8 mouse cellular contexts compared by ENCODE assay signal in genomic region chr2:150310952-150311884, GRCm38 (mm10). TPM values are rescaled to one million over a fixed set of nuclear protein-coding genes. Genes with fewer than 3 reads are reported as not detected.
DNase-seq lines count a peak whose midpoint lies in the region; ATAC-seq lines count a peak whose summit lies in the region.
"Not testable (repeated sequence)": the region's sequence is repeated elsewhere in the genome, so short reads cannot be mapped to it uniquely, and the experiment has no call there.

No protein-coding gene starts in this region.

- H3K27me3 ChIP-seq in heart, embryonic 14.5 days (ENCODE audit: control insufficient read depth, insufficient read depth, low read length); liver, embryonic 13.5 days; stomach, embryonic 16.5 days (ENCODE audit: control insufficient read depth, insufficient read depth, low read length): not testable (repeated sequence)

- H3K9ac ChIP-seq in heart, embryonic 14.5 days (ENCODE audit: low read length): peak overlapping the region; percentile 73
- peak overlapping the region; percentile 71 for H3K9ac ChIP-seq in liver, embryonic 13.5 days
- H3K9ac ChIP-seq in stomach, embryonic 16.5 days (ENCODE audit: low read length): peak overlapping the region; percentile 72

- peak overlapping the region; percentile 65 for H3K4me2 ChIP-seq in heart, embryonic 14.5 days (ENCODE audit: low read length)
- H3K4me2 ChIP-seq in liver, embryonic 13.5 days: peak overlapping the region; percentile 69
- H3K4me2 ChIP-seq in stomach, embryonic 16.5 days (ENCODE audit: low read depth, low read length): peak overlapping the region; percentile 65

- 7% methylated on average over 19 of the region's 19 CpGs for WGBS in heart, embryonic 14.5 days
- 5% methylated on average over 19 of the region's 19 CpGs for WGBS in liver, embryonic 13.5 days (ENCODE audit: insufficient replicate concordance)
- 6% methylated on average over 19 of the region's 19 CpGs for WGBS in stomach, embryonic 16.5 days

- H3K27ac ChIP-seq in heart, embryonic 14.5 days (replicated peaks in 1 of 2; ENCODE audit: control insufficient read depth in 1 of 2, insufficient read depth in 1 of 2, low read depth in 2 of 2, low read length in 2 of 2): peak overlapping the region; percentile 45 to 69; a peak in 3 of 4 replicates
- peak overlapping the region; percentile 32; the same call in 1 of the 2 replicates for H3K27ac ChIP-seq in liver, embryonic 13.5 days
- H3K27ac ChIP-seq in stomach, embryonic 16.5 days (ENCODE audit: low read length): peak overlapping the region; percentile 58; the same call in 1 of the 2 replicates

- H3K4me3 ChIP-seq in heart, embryonic 14.5 days (ENCODE audit: control insufficient read depth in 1 of 2, insufficient read depth in 1 of 2, low read depth in 1 of 2, low read length in 2 of 2): peak overlapping the region; percentile 60 to 67
- peak overlapping the region; percentile 66 for H3K4me3 ChIP-seq in liver, embryonic 13.5 days (replicated peaks)
- peak overlapping the region; percentile 55 for H3K4me3 ChIP-seq in stomach, embryonic 16.5 days (replicated peaks; ENCODE audit: low read length)

- peak; percentile 85 for ATAC-seq in CD4-positive, CD25-positive, alpha-beta regulatory T cell, adult 4 months
- ATAC-seq in heart, embryonic 14.5 days (ENCODE audit: insufficient number of reproducible peaks, insufficient read depth, low FRiP score, low read depth): peak; percentile 98
- peak; percentile 98 for ATAC-seq in liver, embryonic 13.5 days (ENCODE audit: low read depth)
- ATAC-seq in stomach, embryonic 16.5 days (ENCODE audit: insufficient read depth, low FRiP score): peak; percentile 99

- not testable (repeated sequence) for H3K36me3 ChIP-seq in heart, embryonic 14.5 days (ENCODE audit: control insufficient read depth, insufficient read depth, low read length); liver, embryonic 13.5 days; stomach, embryonic 16.5 days (ENCODE audit: control insufficient read depth, insufficient read depth, low read length)

- DNase-seq in c-Kit-negative CD71-positive TER-119-positive erythroid progenitor cells, embryonic 14.5 days (ENCODE audit: low read depth, low spot score): peak; percentile 39
- DNase-seq in fibroblast of lung, adult 2 months (ENCODE audit: low read depth): peak; percentile 83
- peak; percentile 94 for DNase-seq in kidney, postnatal 14 days
- DNase-seq in liver, embryonic 13.5 days: peak; percentile 80
- peak; percentile 84 for DNase-seq in neural tube, embryonic 10.5 days (ENCODE audit: extremely low spot score, low spot score)

- H3K4me1 ChIP-seq in heart, embryonic 14.5 days (ENCODE audit: control insufficient read depth in 2 of 2, insufficient read depth in 2 of 2, low read length in 2 of 2); liver, embryonic 13.5 days (replicated peaks); stomach, embryonic 16.5 days (ENCODE audit: control insufficient read depth, insufficient read depth, low read length): not testable (repeated sequence)

- not testable (repeated sequence) for H3K9me3 ChIP-seq in heart, embryonic 14.5 days (ENCODE audit: control insufficient read depth, low read length); liver, embryonic 13.5 days (replicated peaks); stomach, embryonic 16.5 days (replicated peaks; ENCODE audit: control insufficient read depth, low read length)

RNA-seq across cellular contexts. Expression of gene Gm10130, which starts 12.3 kb away (rescaled TPM):
- 10 to 100 TPM in 1 of 2 experiments, 1 to 10 TPM in 1; 8.6 to 31.9 TPM for polyA plus RNA-seq in CD4-positive, CD25-positive, alpha-beta regulatory T cell, adult 4 months (2017; shearing (Covaris generic))
- polyA plus RNA-seq in heart, embryonic 14.5 days (2014; fragmentation: Nextera tagmentation; extraction: Ambion mirVana): not detected in 2 replicates
- polyA plus RNA-seq in liver, embryonic 13.5 days (2015; fragmentation: Nextera tagmentation; extraction: Ambion mirVana): 1.2 and 1.3 TPM in 2 replicates
- polyA plus RNA-seq in stomach, embryonic 16.5 days (2015; fragmentation: Nextera tagmentation; extraction: Ambion mirVana): 1.6 and 3.7 TPM in 2 replicates

RNA-seq across cellular contexts. Expression of gene 3300002I08Rik, which starts 51.3 kb away (rescaled TPM):
- polyA plus RNA-seq in CD4-positive, CD25-positive, alpha-beta regulatory T cell, adult 4 months (2017; shearing (Covaris generic)): 10 to 100 TPM in 1 of 2 experiments, 1 to 10 TPM in 1; 4.5 to 11.8 TPM
- polyA plus RNA-seq in heart, embryonic 14.5 days (2014; fragmentation: Nextera tagmentation; extraction: Ambion mirVana): 4.5 and 4.6 TPM in 2 replicates
- 0.98 and 1.3 TPM in 2 replicates for polyA plus RNA-seq in liver, embryonic 13.5 days (2015; fragmentation: Nextera tagmentation; extraction: Ambion mirVana)
- polyA plus RNA-seq in stomach, embryonic 16.5 days (2015; fragmentation: Nextera tagmentation; extraction: Ambion mirVana): 5.9 and 6.0 TPM in 2 replicates

RNA-seq across cellular contexts. Expression of gene Gm14124, which starts 53.9 kb away (rescaled TPM):
- polyA plus RNA-seq in CD4-positive, CD25-positive, alpha-beta regulatory T cell, adult 4 months (2017; shearing (Covaris generic)): under 1 TPM in 1 of 2 experiments, not detected in 1; 0.32 TPM
- polyA plus RNA-seq in heart, embryonic 14.5 days (2014; fragmentation: Nextera tagmentation; extraction: Ambion mirVana): not detected in 2 replicates
- not detected in 2 replicates for polyA plus RNA-seq in liver, embryonic 13.5 days (2015; fragmentation: Nextera tagmentation; extraction: Ambion mirVana)
- 0.04 TPM in 1 of 2 replicates, not detected in the other for polyA plus RNA-seq in stomach, embryonic 16.5 days (2015; fragmentation: Nextera tagmentation; extraction: Ambion mirVana)

RNA-seq across cellular contexts. Expression of gene Gm21994, which starts 55.8 kb away (rescaled TPM):
- 10 to 100 TPM; 27.8 to 46.0 TPM for polyA plus RNA-seq in CD4-positive, CD25-positive, alpha-beta regulatory T cell, adult 4 months (2017; shearing (Covaris generic))
- polyA plus RNA-seq in heart, embryonic 14.5 days (2014; fragmentation: Nextera tagmentation; extraction: Ambion mirVana): 1.6 and 1.9 TPM in 2 replicates
- polyA plus RNA-seq in liver, embryonic 13.5 days (2015; fragmentation: Nextera tagmentation; extraction: Ambion mirVana): 1.7 and 1.8 TPM in 2 replicates
- 4.6 and 5.0 TPM in 2 replicates for polyA plus RNA-seq in stomach, embryonic 16.5 days (2015; fragmentation: Nextera tagmentation; extraction: Ambion mirVana)

Comparison
In these comparisons a context has a peak if more than half of its experiments do, and no peak if none do; other contexts are left out.
1. Peak in every context shown above with its lines: DNase-seq, ATAC-seq, H3K4me3 ChIP-seq and H3K27ac ChIP-seq.
2. DNase-seq: peak in every context shown above with its lines; median percentile 94 in kidney, postnatal 14 days; 84 in neural tube, embryonic 10.5 days; 83 in fibroblast of lung, adult 2 months; 80 in liver, embryonic 13.5 days; 39 in c-Kit-negative CD71-positive TER-119-positive erythroid progenitor cells, embryonic 14.5 days.